ENCODE assay signal across 10 mouse cellular contexts in the genomic region with DNA sequence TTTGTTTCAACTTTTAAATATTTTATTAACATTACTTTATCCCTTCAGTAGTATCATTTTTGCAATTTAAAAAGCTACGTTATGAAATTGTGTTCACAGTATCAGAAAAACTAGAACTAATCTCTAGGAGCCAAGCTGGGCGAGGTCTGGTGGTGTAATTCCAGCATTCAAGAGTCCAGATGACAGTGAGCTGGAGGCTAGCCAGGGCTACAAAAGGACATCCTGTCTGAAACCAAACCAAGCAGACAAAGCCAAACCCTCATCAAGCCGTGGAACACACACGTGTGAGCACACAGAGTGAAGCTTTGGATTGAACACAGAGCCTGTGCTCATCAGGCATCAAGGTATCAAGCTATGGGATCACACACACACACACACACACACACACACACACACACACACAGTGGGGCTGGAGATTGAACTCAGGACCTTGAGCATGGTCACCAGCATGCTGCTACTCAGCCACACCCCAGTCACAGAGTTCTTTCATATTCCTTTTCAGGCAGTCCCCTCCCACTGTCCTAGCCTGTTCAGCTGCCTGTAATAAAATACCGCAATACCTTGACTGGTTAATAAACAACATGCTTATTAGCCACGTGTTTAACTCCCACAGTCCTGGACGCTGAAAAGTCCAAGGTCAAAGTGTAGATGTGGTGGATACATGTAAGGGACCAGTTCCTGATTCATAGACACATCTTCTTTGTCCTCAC. TPM values are rescaled to one million over a fixed set of nuclear protein-coding genes. Genes with fewer than 3 reads are reported as not detected.
A peak's percentile ranks its signal among the peaks of the same experiment; 100 is the strongest.
DNase-seq lines count a peak whose midpoint lies in the region; ATAC-seq and TF ChIP-seq lines count a peak whose summit lies in the region.
"Had no signal": no experiment of that assay in that cellular context is flagged by ENCODE, and none has a peak within 500 bp of the region (broad histone marks: within the 10 kb centered on the region; RNA-seq: fewer than 3 reads in every experiment).

No protein-coding gene starts in this region.

- TF ChIP-seq POLR2A in kidney, adult 2 months (IDR thresholded peaks at IDR 0.05; ENCODE audit: low read depth, low read length) = no peak

- DNase-seq in hindbrain, postnatal 0 days (ENCODE audit: low spot score) = peak; percentile 18
- DNase-seq in hindbrain, embryonic 14.5 days (ENCODE audit: low spot score) = no peak
- DNase-seq in gastrocnemius, adult 18-20 months (ENCODE audit: low spot score) = peak; percentile 61
- peak; percentile 87 for DNase-seq in kidney, adult 2 months
- DNase-seq in lung, postnatal 4 days = peak; percentile 25 to 35
- no peak for DNase-seq in forebrain, postnatal 0 days
- DNase-seq in embryo, embryonic 9.5 days (ENCODE audit: extremely low spot score) = no peak
- no peak for DNase-seq in ovary, adult 18-20 months (ENCODE audit: low spot score)

- H3K4me3 ChIP-seq in hindbrain, postnatal 0 days (ENCODE audit: low read length) = no peak overlapping the region
- H3K4me3 ChIP-seq in hindbrain, embryonic 14.5 days (replicated peaks; ENCODE audit: low read length) = no peak overlapping the region
- no peak overlapping the region for H3K4me3 ChIP-seq in kidney, adult 2 months (ENCODE audit: insufficient read depth, low read depth, low read length)
- no peak overlapping the region for H3K4me3 ChIP-seq in forebrain, postnatal 0 days (ENCODE audit: low read depth, low read length)
- H3K4me3 ChIP-seq: hindbrain, embryonic 15.5 days; neural tube, embryonic 12.5 days had no signal

- no peaks in the 10 kb centered on the region for H3K36me3 ChIP-seq in hindbrain, postnatal 0 days (ENCODE audit: insufficient read depth, low read length)
- H3K36me3 ChIP-seq in hindbrain, embryonic 14.5 days (replicated peaks; ENCODE audit: control insufficient read depth, insufficient read depth) = no peaks in the 10 kb centered on the region
- no peaks in the 10 kb centered on the region for H3K36me3 ChIP-seq in kidney, adult 2 months (ENCODE audit: control insufficient read depth, insufficient read depth, low read length)
- H3K36me3 ChIP-seq in forebrain, postnatal 0 days (ENCODE audit: insufficient read depth) = no peaks in the 10 kb centered on the region
- H3K36me3 ChIP-seq: hindbrain, embryonic 15.5 days; neural tube, embryonic 12.5 days had no signal

- ATAC-seq in hindbrain, postnatal 0 days = no peak
- no peak for ATAC-seq in hindbrain, embryonic 14.5 days (ENCODE audit: low FRiP score)
- ATAC-seq in forebrain, postnatal 0 days = no peak

- H3K9me3 ChIP-seq in hindbrain, postnatal 0 days (ENCODE audit: low read length) = no peaks in the 10 kb centered on the region
- H3K9me3 ChIP-seq in hindbrain, embryonic 14.5 days (ENCODE audit: control insufficient read depth, low read length) = no peaks in the 10 kb centered on the region
- no peaks in the 10 kb centered on the region for H3K9me3 ChIP-seq in forebrain, postnatal 0 days (ENCODE audit: low read length)
- H3K9me3 ChIP-seq: hindbrain, embryonic 15.5 days; neural tube, embryonic 12.5 days had no signal

- H3K9ac ChIP-seq in hindbrain, postnatal 0 days (replicated peaks; ENCODE audit: low read length) = no peak overlapping the region
- no peak overlapping the region for H3K9ac ChIP-seq in hindbrain, embryonic 14.5 days
- H3K9ac ChIP-seq in forebrain, postnatal 0 days = no peak overlapping the region
- H3K9ac ChIP-seq: hindbrain, embryonic 15.5 days; neural tube, embryonic 12.5 days had no signal

- H3K27ac ChIP-seq in hindbrain, postnatal 0 days = no peak overlapping the region
- H3K27ac ChIP-seq in hindbrain, embryonic 14.5 days = no peak overlapping the region
- H3K27ac ChIP-seq in kidney, adult 2 months (ENCODE audit: insufficient read depth, low read depth, low read length) = peak overlapping the region; percentile 26; the same call in 1 of the 2 replicates
- no peak overlapping the region for H3K27ac ChIP-seq in forebrain, postnatal 0 days (ENCODE audit: low read depth, low read length)
- H3K27ac ChIP-seq: hindbrain, embryonic 15.5 days; neural tube, embryonic 12.5 days had no signal

- no peaks in the 10 kb centered on the region for H3K4me1 ChIP-seq in hindbrain, postnatal 0 days (ENCODE audit: insufficient read depth, low read length)
- H3K4me1 ChIP-seq in hindbrain, embryonic 14.5 days (replicated peaks; ENCODE audit: control insufficient read depth, insufficient read depth, low read length) = no peaks in the 10 kb centered on the region; the same call in 1 of the 2 replicates
- peaks cover 5% of the 10 kb centered on the region; the same call in 1 of the 2 replicates for H3K4me1 ChIP-seq in kidney, adult 2 months (ENCODE audit: control insufficient read depth, insufficient read depth, low read length)
- no peaks in the 10 kb centered on the region for H3K4me1 ChIP-seq in forebrain, postnatal 0 days (ENCODE audit: insufficient read depth)
- H3K4me1 ChIP-seq: neural tube, embryonic 12.5 days had no signal

- WGBS in hindbrain, postnatal 0 days = 66% methylated on average over 7 of the region's 7 CpGs
- 83% methylated on average over 7 of the region's 7 CpGs for WGBS in hindbrain, embryonic 14.5 days
- WGBS in kidney, adult 2 months = 29% methylated on average over 7 of the region's 7 CpGs
- 68% methylated on average over 7 of the region's 7 CpGs for WGBS in forebrain, postnatal 0 days

- H3K4me2 ChIP-seq in hindbrain, postnatal 0 days (ENCODE audit: low read depth, low read length) = no peak overlapping the region
- no peak overlapping the region for H3K4me2 ChIP-seq in hindbrain, embryonic 14.5 days (replicated peaks)
- H3K4me2 ChIP-seq in forebrain, postnatal 0 days (ENCODE audit: low read depth) = no peak overlapping the region
- H3K4me2 ChIP-seq: hindbrain, embryonic 15.5 days; neural tube, embryonic 12.5 days had no signal

- no peak for TF ChIP-seq CTCF in hindbrain, postnatal 0 days (IDR thresholded peaks at IDR 0.05; ENCODE audit: low read depth)
- TF ChIP-seq CTCF in kidney, adult 2 months (conservative IDR thresholded peaks at IDR 0.05; ENCODE audit: insufficient read depth, insufficient read length, low read depth, low read length) = no peak
- TF ChIP-seq CTCF in forebrain, postnatal 0 days (IDR thresholded peaks at IDR 0.05; ENCODE audit: low read depth) = no peak

- no peaks in the 10 kb centered on the region for H3K27me3 ChIP-seq in hindbrain, postnatal 0 days (ENCODE audit: insufficient read depth, low read length)
- no peaks in the 10 kb centered on the region for H3K27me3 ChIP-seq in hindbrain, embryonic 14.5 days (ENCODE audit: control insufficient read depth, insufficient read depth, low read length)
- H3K27me3 ChIP-seq in kidney, adult 2 months (replicated peaks; ENCODE audit: control insufficient read depth, insufficient read depth, low read length) = no peaks in the 10 kb centered on the region
- no peaks in the 10 kb centered on the region for H3K27me3 ChIP-seq in forebrain, postnatal 0 days (ENCODE audit: insufficient read depth, low read length)
- H3K27me3 ChIP-seq: hindbrain, embryonic 15.5 days; neural tube, embryonic 12.5 days had no signal

RNA-seq across cellular contexts. Expression of gene Slc30a5, which starts 9.9 kb away (rescaled TPM):
- 41.3 and 41.7 TPM in 2 replicates for total RNA-seq in hindbrain, postnatal 0 days (2014; rRNA removed)
- polyA plus RNA-seq in hindbrain, postnatal 0 days (2015; fragmentation: Nextera tagmentation; extraction: Ambion mirVana) = 24.4 and 26.3 TPM in 2 replicates
- 41.8 and 44.5 TPM in 2 replicates for polyA plus RNA-seq in hindbrain, embryonic 14.5 days (2014; fragmentation: Nextera tagmentation; extraction: Ambion mirVana)
- 10 to 100 TPM in 1 of 2 experiments, 1 to 10 TPM in 1; 9.4 to 10.7 TPM for total RNA-seq in gastrocnemius, adult 18-20 months (2021)
- polyA plus RNA-seq in kidney, adult 2 months (2012; rRNA removed) = 28.5 and 33.8 TPM in 2 replicates
- total RNA-seq in forebrain, postnatal 0 days (2014; rRNA removed) = 44.8 and 59.7 TPM in 2 replicates
- 16.9 and 23.0 TPM in 2 replicates for polyA plus RNA-seq in forebrain, postnatal 0 days (2015; fragmentation: Nextera tagmentation; extraction: Ambion mirVana)

RNA-seq across cellular contexts. Expression of gene Ccnb1, which starts 56.8 kb away (rescaled TPM):
- 23.1 and 34.4 TPM in 2 replicates for total RNA-seq in hindbrain, postnatal 0 days (2014; rRNA removed)
- polyA plus RNA-seq in hindbrain, postnatal 0 days (2015; fragmentation: Nextera tagmentation; extraction: Ambion mirVana) = 37.6 and 44.8 TPM in 2 replicates
- 40.7 and 51.4 TPM in 2 replicates for polyA plus RNA-seq in hindbrain, embryonic 14.5 days (2014; fragmentation: Nextera tagmentation; extraction: Ambion mirVana)
- total RNA-seq in gastrocnemius, adult 18-20 months (2021) = not detected
- 1.0 and 1.1 TPM in 2 replicates for polyA plus RNA-seq in kidney, adult 2 months (2012; rRNA removed)
- total RNA-seq in forebrain, postnatal 0 days (2014; rRNA removed) = 16.5 and 17.1 TPM in 2 replicates
- polyA plus RNA-seq in forebrain, postnatal 0 days (2015; fragmentation: Nextera tagmentation; extraction: Ambion mirVana) = 22.8 and 26.2 TPM in 2 replicates

Comparison
In these comparisons a context has a peak if more than half of its experiments do, and no peak if none do; other contexts are left out.
1. DNase-seq: peak in hindbrain, postnatal 0 days (single experiment), gastrocnemius, adult 18-20 months (single experiment), kidney, adult 2 months (single experiment) and lung, postnatal 4 days (2 of 2); none in hindbrain, embryonic 14.5 days (single experiment), forebrain, postnatal 0 days (single experiment), embryo, embryonic 9.5 days (single experiment) and ovary, adult 18-20 months (single experiment).
2. RNA of gene Ccnb1, which starts 56.8 kb away (polyA plus RNA-seq): 40.7 to 51.4 TPM in hindbrain, embryonic 14.5 days, 37.6 to 44.8 TPM in hindbrain, postnatal 0 days and 22.8 to 26.2 TPM in forebrain, postnatal 0 days; 1.0 to 1.1 TPM in kidney, adult 2 months; every median in the first group is over 10 times any median in the second.